Mouse (Mus musculus): ENCODE measurements around the gene Txn2. TPM values are rescaled to one million over a fixed set of nuclear protein-coding genes. Genes with fewer than 3 reads are reported as not detected.
"Not testable (repeated sequence)": the region's sequence is repeated elsewhere in the genome, so short reads cannot be mapped to it uniquely, and the experiment has no call there.

Txn2 gene
- polyA plus RNA-seq, 1 experiment: not detected

DNA sequence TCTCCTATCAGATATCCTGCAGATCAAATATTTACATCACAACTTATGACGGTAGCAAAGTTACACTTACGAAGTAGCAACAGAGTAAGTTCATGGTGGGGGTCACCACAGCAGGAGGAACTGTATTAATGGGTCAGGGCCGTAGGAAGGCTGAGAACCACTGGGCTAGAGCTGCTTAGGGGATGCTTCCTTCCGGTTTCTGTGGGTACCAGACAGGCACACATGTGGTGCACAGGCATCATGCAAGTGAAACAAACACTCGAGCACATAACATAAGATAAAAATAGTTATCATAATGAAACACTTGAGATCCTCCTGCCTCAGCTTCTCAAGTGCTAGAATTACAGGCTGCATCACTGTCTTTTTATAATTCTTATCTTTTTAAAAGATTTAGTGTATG, 48.1 kb downstream of the Txn2 start:
- peaks cover 8% of the 10 kb centered on the region for H3K4me1 ChIP-seq (ENCODE audit: control insufficient read depth, insufficient read depth, low read length)
- TF ChIP-seq CTCF (IDR thresholded peaks at IDR 0.05; ENCODE audit: insufficient read depth, low read depth, low read length): no peak
- no peak for TF ChIP-seq POLR2A (IDR thresholded peaks at IDR 0.05; ENCODE audit: insufficient read depth, low read depth, low read length)
- 88% methylated on average over 5 of the region's 5 CpGs for WGBS
- no peak overlapping the region for H3K4me3 ChIP-seq (ENCODE audit: insufficient read depth, low read depth, low read length)
- H3K27ac ChIP-seq (ENCODE audit: insufficient read depth, low read depth, low read length): no peak overlapping the region

GRCm38 (mm10) chr15:77879756-77880155, 49.0 kb downstream of the Txn2 start:
- WGBS: 85% methylated on average over 3 of the region's 3 CpGs
- Histone ChIP-seq H3K27ac (ENCODE audit: insufficient read depth, low read depth, low read length) (no peak overlapping the region), H3K4me1 (ENCODE audit: control insufficient read depth, insufficient read depth, low read length) (peaks cover 8% of the 10 kb centered on the region), H3K4me3 (ENCODE audit: insufficient read depth, low read depth, low read length) (no peak overlapping the region)
- TF ChIP-seq CTCF (IDR thresholded peaks at IDR 0.05; ENCODE audit: insufficient read depth, low read depth, low read length): no peak
- TF ChIP-seq POLR2A (IDR thresholded peaks at IDR 0.05; ENCODE audit: insufficient read depth, low read depth, low read length): no peak

DNA sequence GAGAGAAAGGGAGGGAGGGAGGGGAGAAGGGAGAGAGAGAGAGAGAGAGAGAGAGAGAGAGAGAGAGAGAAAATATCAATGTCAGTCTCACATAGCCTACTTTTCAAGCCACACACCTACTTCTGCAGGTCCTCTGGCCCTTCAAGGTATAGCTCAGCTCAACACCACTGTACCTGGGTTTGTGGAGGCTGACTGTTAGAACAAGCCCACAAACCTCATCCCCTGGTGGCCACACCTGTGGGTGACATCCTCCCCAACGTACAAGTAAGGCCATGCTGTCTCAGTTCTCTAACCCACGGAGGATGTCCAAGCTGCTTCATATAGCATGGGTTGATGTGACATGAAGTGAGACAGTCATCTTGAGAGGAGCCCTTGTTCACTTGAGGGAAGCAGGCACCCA, 51.6 kb downstream of the Txn2 start:
- TF ChIP-seq CTCF (IDR thresholded peaks at IDR 0.05; ENCODE audit: insufficient read depth, low read depth, low read length): no peak
- TF ChIP-seq POLR2A (IDR thresholded peaks at IDR 0.05; ENCODE audit: insufficient read depth, low read depth, low read length): no peak
- WGBS: 76% methylated on average over 2 of the region's 2 CpGs
- Histone ChIP-seq H3K27ac (ENCODE audit: insufficient read depth, low read depth, low read length) (no peak overlapping the region), H3K4me3 (ENCODE audit: insufficient read depth, low read depth, low read length) (no peak overlapping the region), H3K4me1 (ENCODE audit: control insufficient read depth, insufficient read depth, low read length) (no peaks in the 10 kb centered on the region)

DNA sequence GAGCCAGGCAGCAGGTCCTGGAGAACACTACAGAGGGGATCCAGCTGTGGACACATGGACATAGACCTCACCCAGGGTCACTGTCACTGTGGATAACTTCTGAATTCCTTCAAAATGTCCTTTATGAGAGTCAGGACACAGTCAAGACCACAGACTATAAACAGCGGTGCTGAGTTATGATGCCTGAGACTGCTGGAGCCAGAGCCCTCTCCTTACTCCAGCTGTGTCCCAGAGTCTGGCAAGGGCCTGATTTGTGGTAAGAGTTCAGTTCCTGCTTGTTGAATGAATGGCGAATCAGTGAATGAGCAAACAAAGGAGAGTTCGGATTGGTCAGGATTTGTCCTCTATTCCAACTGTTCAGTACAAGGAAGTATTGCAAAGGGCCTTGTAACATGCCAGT, 52.1 kb downstream of the Txn2 start:
- TF ChIP-seq POLR2A (IDR thresholded peaks at IDR 0.05; ENCODE audit: insufficient read depth, low read depth, low read length) (no peak), CTCF (IDR thresholded peaks at IDR 0.05; ENCODE audit: insufficient read depth, low read depth, low read length) (no peak)

DNA sequence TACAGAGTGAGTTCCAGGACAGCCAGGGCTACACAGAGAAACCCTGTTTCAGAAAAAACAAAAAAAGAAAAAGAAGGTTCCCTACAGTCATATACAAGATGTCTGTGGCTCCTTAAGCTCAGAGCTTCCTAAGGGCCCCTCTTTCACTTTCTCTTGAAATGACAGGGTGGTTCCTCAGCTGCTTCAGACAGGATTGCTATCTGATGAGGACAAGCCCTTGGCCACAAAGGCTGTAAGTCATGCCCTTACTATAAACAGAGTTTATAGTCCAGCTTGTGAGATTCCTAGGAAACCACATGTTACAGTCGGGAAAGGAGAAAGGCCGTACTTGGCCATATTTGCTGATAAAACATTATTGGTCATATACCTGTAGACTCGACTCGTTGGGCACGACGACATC, 52.9 kb downstream of the Txn2 start:
- over 99% methylated on average over 6 of the region's 6 CpGs for WGBS
- no peak overlapping the region for H3K4me3 ChIP-seq (ENCODE audit: insufficient read depth, low read depth, low read length)
- no peak for TF ChIP-seq POLR2A (IDR thresholded peaks at IDR 0.05; ENCODE audit: insufficient read depth, low read depth, low read length)
- no peak for TF ChIP-seq CTCF (IDR thresholded peaks at IDR 0.05; ENCODE audit: insufficient read depth, low read depth, low read length)
- H3K27ac ChIP-seq (ENCODE audit: insufficient read depth, low read depth, low read length): no peak overlapping the region
- no peaks in the 10 kb centered on the region for H3K4me1 ChIP-seq (ENCODE audit: control insufficient read depth, insufficient read depth, low read length)

More for the DNA sequence above, 52.1 kb downstream of the Txn2 start:
- H3K4me3 ChIP-seq (ENCODE audit: insufficient read depth, low read depth, low read length): no peak overlapping the region
- WGBS: 81% methylated on average over 3 of the region's 3 CpGs
- no peak overlapping the region for H3K27ac ChIP-seq (ENCODE audit: insufficient read depth, low read depth, low read length)
- no peaks in the 10 kb centered on the region for H3K4me1 ChIP-seq (ENCODE audit: control insufficient read depth, insufficient read depth, low read length)

DNA sequence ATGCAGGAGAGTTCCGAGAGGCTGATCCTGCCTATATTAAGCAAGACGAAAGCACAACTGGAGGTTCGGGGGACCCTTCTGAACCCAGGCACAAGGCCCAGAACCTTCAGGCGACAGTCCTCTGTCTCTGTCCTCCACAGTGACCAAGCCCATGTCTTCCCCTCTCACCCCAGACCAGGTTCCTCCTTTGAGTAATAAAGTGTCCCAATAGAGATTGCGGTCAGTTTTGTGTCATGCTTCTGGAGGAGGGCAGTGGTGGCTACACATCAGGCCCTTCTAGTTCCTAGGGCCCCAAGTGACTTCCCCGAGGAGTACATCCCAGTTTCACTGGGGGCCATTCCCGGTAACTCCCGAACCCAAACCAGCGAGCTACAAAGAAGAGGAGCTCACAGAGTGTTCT, 54.0 kb downstream of the Txn2 start:
- no peak for TF ChIP-seq CTCF (IDR thresholded peaks at IDR 0.05; ENCODE audit: insufficient read depth, low read depth, low read length)
- TF ChIP-seq POLR2A (IDR thresholded peaks at IDR 0.05; ENCODE audit: insufficient read depth, low read depth, low read length): no peak
- Histone ChIP-seq H3K4me3 (ENCODE audit: insufficient read depth, low read depth, low read length) (no peak overlapping the region), H3K27ac (ENCODE audit: insufficient read depth, low read depth, low read length) (no peak overlapping the region), H3K4me1 (ENCODE audit: control insufficient read depth, insufficient read depth, low read length) (no peaks in the 10 kb centered on the region)
- 98% methylated on average over 9 of the region's 9 CpGs for WGBS

DNA sequence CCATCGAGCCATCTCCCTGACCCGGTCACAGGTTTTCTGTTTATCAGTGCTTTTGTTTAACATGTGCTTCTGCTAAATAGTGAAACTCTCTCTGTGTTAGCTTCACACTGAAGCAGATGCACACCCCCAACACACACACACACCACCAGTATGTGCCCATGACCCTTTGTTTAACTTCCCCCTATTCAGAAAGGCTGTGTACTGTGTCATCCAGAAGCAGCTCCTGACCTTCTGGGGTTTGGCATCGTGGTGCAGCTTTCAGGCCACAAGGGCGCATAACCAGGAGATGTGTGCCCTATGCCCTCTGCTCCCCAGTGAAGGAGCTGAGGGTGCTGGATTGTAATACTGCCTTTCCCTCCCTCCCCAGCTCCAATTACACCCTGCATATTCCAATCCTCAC, 54.5 kb downstream of the Txn2 start:
- 82% methylated on average over 4 of the region's 4 CpGs for WGBS
- Histone ChIP-seq H3K4me1 (ENCODE audit: control insufficient read depth, insufficient read depth, low read length) (no peaks in the 10 kb centered on the region), H3K4me3 (ENCODE audit: insufficient read depth, low read depth, low read length) (no peak overlapping the region), H3K27ac (ENCODE audit: insufficient read depth, low read depth, low read length) (no peak overlapping the region)
- no peak for TF ChIP-seq CTCF (IDR thresholded peaks at IDR 0.05; ENCODE audit: insufficient read depth, low read depth, low read length)

GRCm38 (mm10) chr15:77873564-77873963, 55.2 kb downstream of the Txn2 start:
- Histone ChIP-seq H3K4me3 (ENCODE audit: insufficient read depth, low read depth, low read length) (no peak overlapping the region), H3K27ac (ENCODE audit: insufficient read depth, low read depth, low read length) (no peak overlapping the region), H3K4me1 (ENCODE audit: control insufficient read depth, insufficient read depth, low read length) (no peaks in the 10 kb centered on the region)
- 89% methylated on average over 2 of the region's 2 CpGs for WGBS
- TF ChIP-seq CTCF (IDR thresholded peaks at IDR 0.05; ENCODE audit: insufficient read depth, low read depth, low read length) (no peak), POLR2A (IDR thresholded peaks at IDR 0.05; ENCODE audit: insufficient read depth, low read depth, low read length) (no peak)

GRCm38 (mm10) chr15:77872996-77873395, 55.8 kb downstream of the Txn2 start:
- Histone ChIP-seq H3K4me1 (ENCODE audit: control insufficient read depth, insufficient read depth, low read length) (no peaks in the 10 kb centered on the region), H3K27ac (ENCODE audit: insufficient read depth, low read depth, low read length) (no peak overlapping the region), H3K4me3 (ENCODE audit: insufficient read depth, low read depth, low read length) (no peak overlapping the region)
- 95% methylated on average over 3 of the region's 3 CpGs for WGBS
- TF ChIP-seq CTCF (IDR thresholded peaks at IDR 0.05; ENCODE audit: insufficient read depth, low read depth, low read length) (no peak), POLR2A (IDR thresholded peaks at IDR 0.05; ENCODE audit: insufficient read depth, low read depth, low read length) (no peak)

GRCm38 (mm10) chr15:77868340-77868739, 60.5 kb downstream of the Txn2 start:
- 94% methylated on average over 5 of the region's 5 CpGs for WGBS
- H3K4me1 ChIP-seq (ENCODE audit: control insufficient read depth, insufficient read depth, low read length): no peaks in the 10 kb centered on the region; the same call in 1 of the 2 replicates
- H3K27ac ChIP-seq (ENCODE audit: insufficient read depth, low read depth, low read length): no peak overlapping the region
- no peak for TF ChIP-seq CTCF (IDR thresholded peaks at IDR 0.05; ENCODE audit: insufficient read depth, low read depth, low read length)
- TF ChIP-seq POLR2A (IDR thresholded peaks at IDR 0.05; ENCODE audit: insufficient read depth, low read depth, low read length): no peak
- H3K4me3 ChIP-seq (ENCODE audit: insufficient read depth, low read depth, low read length): no peak overlapping the region

GRCm38 (mm10) chr15:77867231-77867968, 61.4 kb downstream of the Txn2 start:
- H3K4me1 ChIP-seq (ENCODE audit: control insufficient read depth, insufficient read depth, low read length); H3K4me3 ChIP-seq (ENCODE audit: insufficient read depth, low read depth, low read length); H3K27ac ChIP-seq (ENCODE audit: insufficient read depth, low read depth, low read length): not testable (repeated sequence)
- WGBS: 79% methylated on average over 10 of the region's 10 CpGs
